Mouse (Mus musculus) E14TG2a.4 (cell line): ENCODE data around the gene Rcc1.
"Not testable (repeated sequence)": the region's sequence is repeated elsewhere in the genome, so short reads cannot be mapped to it uniquely, and the experiment has no call there.

Experiments used
- H3K27me3 ChIP-seq: 2 replicates; pipeline ENCODE4 v1.6.1; 2014; ENCODE audit warnings: low read length, control low read depth; ENCODE audit not compliant: insufficient read depth
- H3K36me3 ChIP-seq: 2 replicates; pipeline ENCODE4 v1.6.1; 2014; ENCODE audit warnings: low read length, control low read depth; ENCODE audit not compliant: insufficient read depth
- H3K4me1 ChIP-seq: replicated peaks from 2 replicates; pipeline ENCODE4 v1.6.1; 2014; ENCODE audit warnings: low read depth, low read length, control low read depth
- H3K4me3 ChIP-seq: replicated peaks from 2 replicates; pipeline ENCODE4 v1.5.1; 2014; ENCODE audit warnings: mild to moderate bottlenecking, low read length
- H3K9me3 ChIP-seq: 2 replicates; pipeline ENCODE4 v1.6.1; 2014; ENCODE audit warnings: low read length, control low read depth
- CTCF ChIP-seq: conservative IDR thresholded peaks from 2 replicates; pipeline ENCODE4 v1.5.1; 2014; ENCODE audit warnings: low read length
- NANOG ChIP-seq: IDR thresholded peaks from 2 replicates; pipeline ENCODE4 v1.6.1; 2014; ENCODE audit warnings: borderline replicate concordance, low read length, mixed read lengths
- POU5F1 ChIP-seq: IDR thresholded peaks from 2 replicates; pipeline ENCODE4 v1.6.1; 2014; ENCODE audit warnings: low read length, borderline replicate concordance

The Rcc1 gene

DNA sequence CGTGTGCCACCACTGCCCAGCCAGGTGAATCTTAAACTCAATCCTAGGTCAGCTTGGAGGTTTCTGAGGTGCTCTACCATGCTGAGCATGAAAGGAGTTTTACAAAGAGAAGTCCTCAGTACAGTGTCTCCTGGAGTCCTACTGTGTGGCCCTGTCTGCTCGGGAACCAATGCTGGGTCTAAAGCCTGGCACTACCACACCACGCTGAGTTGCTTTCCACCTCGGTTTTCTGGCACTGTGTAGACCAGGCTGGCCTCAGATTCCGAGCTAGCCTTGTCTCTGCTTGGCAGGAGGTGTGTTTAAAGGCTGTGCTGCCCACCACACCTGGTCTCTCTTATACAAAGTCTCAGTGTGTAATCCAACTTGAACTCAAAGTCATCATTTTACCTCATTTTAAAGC, 40.8 kb downstream of the Rcc1 start:
- H3K4me3 ChIP-seq, result no peak overlapping the region

DNA sequence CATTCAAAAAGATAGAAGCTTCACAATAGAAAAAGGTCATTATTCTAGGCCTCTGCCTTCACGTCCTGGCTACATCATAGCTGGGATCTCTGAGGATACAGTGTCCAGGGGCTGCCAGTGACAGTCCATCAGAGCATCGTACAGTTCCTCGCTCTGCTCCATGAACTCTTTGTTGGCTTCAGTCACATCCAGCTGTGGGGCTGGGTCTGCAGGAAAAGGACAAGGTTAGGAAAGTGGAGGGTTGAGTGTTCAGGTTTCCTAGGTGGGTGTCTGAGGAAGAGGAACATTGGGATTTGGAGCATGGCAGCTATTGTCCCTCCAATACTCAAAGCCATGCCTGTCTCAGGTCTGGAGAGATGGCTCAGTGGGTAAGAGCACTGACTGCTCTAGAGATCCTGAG, 41.6 kb downstream of the Rcc1 start:
- no peaks in the 10 kb centered on the region for H3K27me3 ChIP-seq
- H3K36me3 ChIP-seq, result peaks cover 63% of the 10 kb centered on the region
- no peak overlapping the region for H3K4me3 ChIP-seq
- no peaks in the 10 kb centered on the region for H3K9me3 ChIP-seq
- peaks cover 66% of the 10 kb centered on the region for H3K4me1 ChIP-seq
- TF ChIP-seq CTCF, result no peak
- no peak for TF ChIP-seq POU5F1
- TF ChIP-seq NANOG, result no peak

More for the DNA sequence above, 40.8 kb downstream of the Rcc1 start:
- Histone ChIP-seq H3K9me3 (no peaks in the 10 kb centered on the region), H3K27me3 (no peaks in the 10 kb centered on the region), H3K36me3 (peaks cover 71% of the 10 kb centered on the region), H3K4me1 (peaks cover 69% of the 10 kb centered on the region)
- no peak for TF ChIP-seq CTCF
- no peak for TF ChIP-seq POU5F1
- TF ChIP-seq NANOG, result no peak

DNA sequence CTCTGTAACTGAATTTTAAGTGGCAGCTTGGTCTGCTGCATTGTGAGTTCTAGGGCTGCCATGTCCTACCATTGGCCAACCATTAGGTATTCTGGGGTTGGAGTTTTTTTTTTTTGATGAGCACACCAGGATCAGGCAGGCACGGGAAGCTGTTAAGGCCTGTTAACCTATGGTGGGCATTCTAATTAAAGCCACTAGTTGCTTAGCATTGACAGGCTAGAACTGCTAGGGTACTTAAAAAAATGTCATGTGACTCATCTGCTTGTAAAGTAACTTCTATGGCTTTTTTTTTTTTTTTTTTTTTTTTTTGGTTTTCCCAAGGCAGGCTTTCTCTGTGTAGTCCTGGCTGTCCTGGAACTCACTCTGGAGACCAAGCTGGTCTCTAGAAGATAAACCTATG, 42.2 kb downstream of the Rcc1 start:
- TF ChIP-seq CTCF, result no peak
- TF ChIP-seq NANOG, result no peak
- TF ChIP-seq POU5F1, result no peak
- no peaks in the 10 kb centered on the region for H3K27me3 ChIP-seq
- peaks cover 57% of the 10 kb centered on the region for H3K36me3 ChIP-seq
- H3K9me3 ChIP-seq, result no peaks in the 10 kb centered on the region
- peaks cover 61% of the 10 kb centered on the region for H3K4me1 ChIP-seq
- peak overlapping the region; percentile 91 for H3K4me3 ChIP-seq

DNA sequence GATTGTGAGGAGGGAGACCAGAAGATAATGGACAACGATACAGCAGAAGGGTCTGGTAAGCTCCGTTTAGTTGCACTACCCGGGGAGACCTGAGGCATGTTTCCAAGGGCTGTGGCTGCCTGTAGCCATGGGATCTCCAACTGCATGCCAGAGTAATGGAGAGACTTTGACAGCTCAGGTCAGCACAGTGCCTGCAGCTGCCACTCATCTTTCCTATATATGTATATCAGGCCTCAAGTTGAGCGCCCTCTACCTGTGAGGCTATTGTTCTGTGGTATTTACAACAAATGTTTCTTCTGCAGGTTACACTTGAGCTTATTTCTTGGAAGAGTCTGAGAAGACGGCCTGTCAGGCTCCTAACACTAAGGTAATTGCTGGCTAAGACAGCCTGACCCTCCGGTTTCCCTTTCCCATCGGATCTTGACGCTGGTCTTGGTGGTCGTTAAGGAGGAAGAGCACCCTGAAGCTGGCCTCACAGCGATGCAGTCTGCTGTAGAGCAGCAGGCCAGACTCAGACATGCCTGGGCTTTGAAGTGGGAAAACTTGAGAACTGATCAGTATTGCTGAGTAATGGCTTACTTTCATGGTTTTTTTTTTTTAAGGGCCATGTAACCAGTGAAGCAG, 43.4 kb downstream of the Rcc1 start:
- peaks cover 64% of the 10 kb centered on the region for H3K4me1 ChIP-seq
- TF ChIP-seq CTCF (peak; percentile 44), NANOG (no peak)
- H3K4me3 ChIP-seq, result peak overlapping the region; percentile 91
- peaks cover 56% of the 10 kb centered on the region for H3K36me3 ChIP-seq
- no peaks in the 10 kb centered on the region for H3K9me3 ChIP-seq
- no peaks in the 10 kb centered on the region for H3K27me3 ChIP-seq

DNA sequence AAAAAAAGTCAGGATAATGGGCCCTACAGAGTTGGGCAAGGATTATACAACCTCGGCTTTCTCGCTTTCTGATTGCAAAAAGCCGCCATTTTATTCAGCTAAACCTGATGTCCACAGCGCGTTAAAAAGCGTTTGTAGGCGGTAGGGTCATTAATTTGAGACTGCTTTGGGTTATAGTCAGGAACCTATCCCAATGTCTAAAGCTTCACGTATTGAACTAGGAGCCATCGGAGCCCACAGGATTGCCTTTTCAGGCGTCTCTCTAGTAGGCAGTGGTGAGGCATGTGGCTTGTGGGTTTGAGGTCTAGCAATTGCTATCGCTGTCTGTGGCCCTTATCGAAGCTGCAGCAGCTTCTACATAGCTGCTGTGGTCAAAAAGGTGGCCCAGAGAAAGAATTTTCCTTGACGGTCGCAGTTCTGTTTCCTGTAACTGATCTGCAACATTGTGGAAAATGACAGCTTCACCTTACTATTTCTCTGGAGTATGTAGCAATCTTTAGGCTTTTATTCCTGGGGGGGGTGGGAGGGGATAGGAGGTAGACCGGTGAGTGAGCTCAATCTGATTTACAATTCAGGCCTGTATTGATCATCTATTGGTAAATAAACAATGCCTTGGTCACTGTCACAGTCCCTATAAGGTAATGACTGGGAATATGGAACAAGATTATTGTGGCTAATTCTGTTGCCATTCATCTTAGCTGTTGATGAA, 44.1 kb downstream of the Rcc1 start:
- Histone ChIP-seq H3K4me3 (peak overlapping the region; percentile 91), H3K9me3 (no peaks in the 10 kb centered on the region), H3K27me3 (no peaks in the 10 kb centered on the region), H3K4me1 (peaks cover 59% of the 10 kb centered on the region), H3K36me3 (peaks cover 55% of the 10 kb centered on the region)
- TF ChIP-seq CTCF, result no peak
- no peak for TF ChIP-seq NANOG
- TF ChIP-seq POU5F1, result no peak

DNA sequence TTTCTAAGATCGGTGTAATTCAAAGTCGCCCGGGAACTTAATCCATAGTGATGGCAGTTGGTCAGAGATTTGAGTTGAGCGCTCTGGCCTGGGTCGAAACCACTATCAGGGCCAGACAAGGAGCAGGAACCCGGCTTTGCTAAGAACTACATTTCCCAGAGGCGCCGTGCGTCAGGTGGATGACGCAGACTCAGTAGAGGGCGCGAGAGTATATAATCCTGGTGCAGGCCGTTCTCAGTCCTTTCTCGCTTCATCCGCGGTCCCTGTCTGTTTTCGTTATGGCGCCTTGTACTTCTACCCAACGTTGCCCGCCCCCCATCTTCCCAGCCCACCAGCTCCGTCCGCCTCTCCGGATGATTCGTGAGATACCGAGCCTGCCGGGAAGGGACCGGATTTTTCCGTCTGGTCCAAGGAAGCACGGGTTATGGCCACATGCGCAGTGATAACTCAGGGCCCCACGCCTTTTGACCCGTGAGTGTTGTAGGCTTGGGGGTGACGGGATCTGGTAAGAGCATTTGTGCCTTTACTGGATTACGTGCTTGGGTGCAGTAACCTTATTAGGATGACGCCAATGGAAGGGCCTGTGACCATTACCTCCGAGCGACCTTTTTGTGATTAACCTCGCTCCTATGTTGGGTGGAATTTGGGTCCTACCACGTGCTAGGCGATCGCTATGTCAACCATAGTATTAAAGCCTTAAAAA, 44.8 kb downstream of the Rcc1 start:
- H3K4me1 ChIP-seq, result peaks cover 56% of the 10 kb centered on the region
- H3K4me3 ChIP-seq, result peak overlapping the region; percentile 91
- H3K9me3 ChIP-seq, result no peaks in the 10 kb centered on the region
- no peak for TF ChIP-seq CTCF
- no peak for TF ChIP-seq NANOG
- TF ChIP-seq POU5F1, result no peak
- H3K36me3 ChIP-seq, result peaks cover 48% of the 10 kb centered on the region
- H3K27me3 ChIP-seq, result no peaks in the 10 kb centered on the region

DNA sequence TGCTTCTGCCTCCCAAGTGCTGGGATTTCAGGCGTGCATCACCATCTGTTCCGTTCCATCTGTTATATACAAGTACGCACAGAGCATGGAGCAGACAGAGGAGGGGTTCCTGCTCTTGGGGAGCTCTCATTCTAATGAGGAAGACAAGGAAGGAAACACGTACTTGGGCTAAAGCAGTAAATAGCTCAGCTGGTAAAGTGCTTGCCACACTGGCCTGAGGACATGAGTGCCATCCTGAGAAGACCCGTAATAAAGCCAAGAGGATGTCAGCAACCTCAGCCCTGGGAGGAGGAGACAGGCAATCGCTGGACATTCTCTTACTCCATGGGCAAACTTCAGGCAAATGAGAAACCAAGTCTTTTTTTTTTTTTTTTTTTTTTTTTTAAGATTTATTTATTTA, 47.4 kb downstream of the Rcc1 start:
- Histone ChIP-seq H3K4me1 (peaks cover 52% of the 10 kb centered on the region), H3K9me3 (no peaks in the 10 kb centered on the region), H3K36me3 (peaks cover 24% of the 10 kb centered on the region), H3K27me3 (no peaks in the 10 kb centered on the region), H3K4me3 (0 out of 2 replicates have a peak overlapping the region, but pooled peaks have one; percentile 13)
- TF ChIP-seq NANOG, result no peak
- no peak for TF ChIP-seq CTCF
- no peak for TF ChIP-seq POU5F1

DNA sequence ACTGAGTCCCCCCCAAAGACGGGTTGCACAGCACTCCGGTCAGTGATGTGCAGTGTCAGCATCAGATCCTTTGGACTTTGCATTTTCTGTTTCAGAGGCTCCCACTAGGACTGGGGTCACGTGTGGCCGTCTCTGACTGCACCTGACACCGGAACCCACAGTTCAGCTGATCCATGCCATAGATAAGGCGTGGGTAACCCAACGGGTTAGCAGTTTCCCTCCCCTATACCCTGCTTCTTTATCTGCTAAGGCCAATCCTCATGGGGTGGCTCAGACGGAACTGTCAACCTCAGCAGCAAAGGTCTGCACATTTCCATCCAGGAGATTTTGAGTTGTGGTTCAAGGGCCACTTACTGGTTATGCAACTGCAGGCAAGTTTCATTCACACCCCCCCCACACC, 48.1 kb downstream of the Rcc1 start:
- TF ChIP-seq NANOG (no peak), POU5F1 (no peak), CTCF (no peak)
- H3K4me3 ChIP-seq, result no peak overlapping the region
- no peaks in the 10 kb centered on the region for H3K9me3 ChIP-seq
- no peaks in the 10 kb centered on the region for H3K27me3 ChIP-seq
- H3K36me3 ChIP-seq, result peaks cover 17% of the 10 kb centered on the region
- peaks cover 48% of the 10 kb centered on the region for H3K4me1 ChIP-seq

DNA sequence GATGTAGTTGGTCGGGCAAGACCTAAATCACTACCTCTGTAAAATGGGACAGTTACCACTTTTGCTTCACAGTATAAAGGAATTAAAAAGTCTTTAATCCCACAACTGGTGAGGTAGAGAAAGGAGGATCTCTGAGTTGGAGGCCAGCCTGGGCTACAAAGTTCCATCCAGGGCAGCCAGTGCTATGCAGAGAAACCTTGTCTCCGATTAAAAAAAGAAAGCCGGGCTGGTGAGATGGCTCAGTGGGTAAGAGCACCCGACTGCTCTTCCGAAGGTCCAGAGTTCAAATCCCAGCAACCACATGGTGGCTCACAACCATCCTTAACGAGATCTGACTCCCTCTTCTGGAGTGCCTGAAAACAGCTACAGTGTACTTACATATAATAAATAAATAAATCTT, 49.9 kb downstream of the Rcc1 start:
- Histone ChIP-seq H3K4me3 (peak overlapping the region; percentile 80), H3K4me1 (peaks cover 59% of the 10 kb centered on the region)
- H3K9me3 ChIP-seq, H3K36me3 ChIP-seq, H3K27me3 ChIP-seq: not testable (repeated sequence)
